Mouse (Mus musculus): ENCODE results near the gene Cep104. TPM values are rescaled to one million over a fixed set of nuclear protein-coding genes. Genes with fewer than 3 reads are reported as not detected.

The Cep104 gene
- polyA plus RNA-seq, 1 experiment from 2014 or later: 21.9 TPM

- 3% methylated on average over 33 of the region's 33 CpGs for WGBS
Observed at GRCm38 (mm10) chr4:154025641-154026440, 50.8 kb downstream of the Cep104 start, which contains the start of gene Smim1. Smim1 (minus strand) TSS chr4:154026230.

GRCm38 (mm10) chr4:154026441-154026761, 51.4 kb downstream of the Cep104 start:
- peaks cover 5% of the 10 kb centered on the region; the same call in 1 of the 2 replicates for H3K36me3 ChIP-seq (replicated peaks)
- H3K4me1 ChIP-seq: peaks cover 9% of the 10 kb centered on the region
- WGBS: 30% methylated on average over 2 of the region's 2 CpGs
- no peaks in the 10 kb centered on the region; the same call in 1 of the 2 replicates for H3K27me3 ChIP-seq (replicated peaks)
- no peak overlapping the region for H3K4me3 ChIP-seq
- H3K4me2 ChIP-seq: peak overlapping the region; percentile 53
- H3K9ac ChIP-seq: no peak overlapping the region
- H3K9me3 ChIP-seq: no peaks in the 10 kb centered on the region
- H3K27ac ChIP-seq: no peak overlapping the region
- ATAC-seq (replicated peaks): no peak

More at GRCm38 (mm10) chr4:154025641-154026440, 50.8 kb downstream of the Cep104 start, which contains the start of gene Smim1:
- H3K27ac ChIP-seq: 0 out of 2 replicates have a peak within 1 kb of the TSS, but pooled peaks have one; percentile 14
- peak within 1 kb of the TSS; percentile 15; the same call in 1 of the 2 replicates for H3K9ac ChIP-seq
- H3K9me3 ChIP-seq: no peaks in the 10 kb centered on the region
- peaks cover 10% of the 10 kb centered on the region; the same call in 1 of the 2 replicates for H3K36me3 ChIP-seq (replicated peaks)
- H3K27me3 ChIP-seq (replicated peaks): no peaks in the 10 kb centered on the region; the same call in 1 of the 2 replicates
- peak within 1 kb of the TSS; percentile 34 for H3K4me3 ChIP-seq
- H3K4me1 ChIP-seq: peaks cover 9% of the 10 kb centered on the region
- peak within 1 kb of the TSS; percentile 53 for H3K4me2 ChIP-seq
- peak; percentile 71 for ATAC-seq (replicated peaks)

GRCm38 (mm10) chr4:154028066-154028465, 53.1 kb downstream of the Cep104 start:
- no peaks in the 10 kb centered on the region for H3K36me3 ChIP-seq (replicated peaks)
- no peak overlapping the region for H3K4me2 ChIP-seq
- H3K27ac ChIP-seq: no peak overlapping the region
- H3K4me3 ChIP-seq: no peak overlapping the region
- no peaks in the 10 kb centered on the region; the same call in 1 of the 2 replicates for H3K27me3 ChIP-seq (replicated peaks)
- no peaks in the 10 kb centered on the region for H3K9me3 ChIP-seq
- 84% methylated on average over 7 of the region's 7 CpGs for WGBS
- ATAC-seq (replicated peaks): no peak
- H3K4me1 ChIP-seq: peaks cover 9% of the 10 kb centered on the region
- H3K9ac ChIP-seq: no peak overlapping the region

- Histone ChIP-seq H3K27ac (no peak overlapping the region), H3K36me3 (replicated peaks) (no peaks in the 10 kb centered on the region), H3K27me3 (replicated peaks) (no peaks in the 10 kb centered on the region; the same call in 1 of the 2 replicates), H3K9me3 (no peaks in the 10 kb centered on the region), H3K4me1 (peaks cover 9% of the 10 kb centered on the region), H3K9ac (no peak overlapping the region), H3K4me3 (no peak overlapping the region), H3K4me2 (no peak overlapping the region)
- ATAC-seq (replicated peaks): no peak
Observed at GRCm38 (mm10) chr4:154028646-154029045, 53.7 kb downstream of the Cep104 start.

GRCm38 (mm10) chr4:154037123-154037522, 62.1 kb downstream of the Cep104 start:
- H3K4me2 ChIP-seq: no peak overlapping the region
- H3K4me3 ChIP-seq: no peak overlapping the region
- H3K9me3 ChIP-seq: no peaks in the 10 kb centered on the region
- no peak overlapping the region for H3K9ac ChIP-seq
- no peak for ATAC-seq (replicated peaks)
- 57% methylated on average over 3 of the region's 3 CpGs for WGBS
- H3K27me3 ChIP-seq (replicated peaks): no peaks in the 10 kb centered on the region
- no peaks in the 10 kb centered on the region for H3K36me3 ChIP-seq (replicated peaks)
- H3K27ac ChIP-seq: no peak overlapping the region
- no peaks in the 10 kb centered on the region for H3K4me1 ChIP-seq

GRCm38 (mm10) chr4:154042577-154042976, 67.6 kb downstream of the Cep104 start, which contains the start of gene Ccdc27:
Ccdc27 (minus strand) TSS chr4:154042677.
- Histone ChIP-seq H3K36me3 (replicated peaks) (no peaks in the 10 kb centered on the region), H3K27ac (no peak within 1 kb of the TSS), H3K27me3 (replicated peaks) (peaks cover 3% of the 10 kb centered on the region; the same call in 1 of the 2 replicates), H3K4me2 (no peak within 1 kb of the TSS), H3K4me1 (no peaks in the 10 kb centered on the region), H3K9me3 (no peaks in the 10 kb centered on the region), H3K9ac (no peak within 1 kb of the TSS), H3K4me3 (no peak within 1 kb of the TSS)
- 80% methylated on average over 9 of the region's 9 CpGs for WGBS
- no peak for ATAC-seq (replicated peaks)

- Histone ChIP-seq H3K27ac (no peak overlapping the region), H3K9ac (no peak overlapping the region), H3K4me1 (no peaks in the 10 kb centered on the region), H3K4me3 (no peak overlapping the region), H3K9me3 (no peaks in the 10 kb centered on the region), H3K27me3 (replicated peaks) (peaks cover 3% of the 10 kb centered on the region; the same call in 1 of the 2 replicates), H3K4me2 (no peak overlapping the region), H3K36me3 (replicated peaks) (no peaks in the 10 kb centered on the region)
- ATAC-seq (replicated peaks): no peak
- 68% methylated on average over 5 of the region's 5 CpGs for WGBS
Observed at GRCm38 (mm10) chr4:154045837-154046236, 70.8 kb downstream of the Cep104 start.

- Histone ChIP-seq H3K27me3 (replicated peaks) (no peaks in the 10 kb centered on the region), H3K27ac (no peak overlapping the region), H3K36me3 (replicated peaks) (no peaks in the 10 kb centered on the region), H3K4me2 (no peak overlapping the region), H3K9me3 (no peaks in the 10 kb centered on the region), H3K9ac (no peak overlapping the region), H3K4me3 (no peak overlapping the region), H3K4me1 (no peaks in the 10 kb centered on the region)
- no peak for ATAC-seq (replicated peaks)
- WGBS: 85% methylated on average over 3 of the region's 3 CpGs
Observed at GRCm38 (mm10) chr4:154051401-154051800, 76.4 kb downstream of the Cep104 start.

- Histone ChIP-seq H3K4me2 (no peak overlapping the region), H3K4me3 (no peak overlapping the region), H3K36me3 (replicated peaks) (no peaks in the 10 kb centered on the region), H3K9me3 (no peaks in the 10 kb centered on the region), H3K27me3 (replicated peaks) (no peaks in the 10 kb centered on the region), H3K4me1 (no peaks in the 10 kb centered on the region), H3K27ac (no peak overlapping the region), H3K9ac (no peak overlapping the region)
- ATAC-seq (replicated peaks): no peak
- 66% methylated on average over 4 of the region's 4 CpGs for WGBS
Observed at GRCm38 (mm10) chr4:154053065-154053464, 78.1 kb downstream of the Cep104 start.

- no peaks in the 10 kb centered on the region for H3K36me3 ChIP-seq (replicated peaks)
- no peak overlapping the region for H3K4me3 ChIP-seq
- no peak for ATAC-seq (replicated peaks)
- H3K27me3 ChIP-seq (replicated peaks): no peaks in the 10 kb centered on the region
- no peaks in the 10 kb centered on the region for H3K4me1 ChIP-seq
- WGBS: 91% methylated on average over 7 of the region's 7 CpGs
- H3K9ac ChIP-seq: no peak overlapping the region
- H3K9me3 ChIP-seq: no peaks in the 10 kb centered on the region
- no peak overlapping the region for H3K4me2 ChIP-seq
- no peak overlapping the region for H3K27ac ChIP-seq
Observed at GRCm38 (mm10) chr4:154055482-154055881, 80.5 kb downstream of the Cep104 start.

GRCm38 (mm10) chr4:154056046-154056445, 81.1 kb downstream of the Cep104 start:
- no peaks in the 10 kb centered on the region for H3K27me3 ChIP-seq (replicated peaks)
- ATAC-seq (replicated peaks): no peak
- H3K4me2 ChIP-seq: no peak overlapping the region
- H3K9me3 ChIP-seq: no peaks in the 10 kb centered on the region
- no peak overlapping the region for H3K4me3 ChIP-seq
- 72% methylated on average over 2 of the region's 2 CpGs for WGBS
- H3K27ac ChIP-seq: no peak overlapping the region
- H3K36me3 ChIP-seq (replicated peaks): no peaks in the 10 kb centered on the region
- no peaks in the 10 kb centered on the region for H3K4me1 ChIP-seq
- H3K9ac ChIP-seq: no peak overlapping the region

- WGBS: 55% methylated on average over 2 of the region's 2 CpGs
Observed at GRCm38 (mm10) chr4:154056661-154057060, 81.7 kb downstream of the Cep104 start.

GRCm38 (mm10) chr4:154057696-154058095, 82.7 kb downstream of the Cep104 start:
- WGBS: 70% methylated on average over 4 of the region's 4 CpGs
- Histone ChIP-seq H3K4me3 (no peak overlapping the region), H3K27me3 (replicated peaks) (no peaks in the 10 kb centered on the region), H3K4me1 (no peaks in the 10 kb centered on the region), H3K9ac (no peak overlapping the region), H3K27ac (no peak overlapping the region), H3K9me3 (no peaks in the 10 kb centered on the region), H3K36me3 (replicated peaks) (no peaks in the 10 kb centered on the region), H3K4me2 (no peak overlapping the region)
- ATAC-seq (replicated peaks): no peak

More at GRCm38 (mm10) chr4:154056661-154057060, 81.7 kb downstream of the Cep104 start:
- no peaks in the 10 kb centered on the region for H3K9me3 ChIP-seq
- no peaks in the 10 kb centered on the region for H3K27me3 ChIP-seq (replicated peaks)
- H3K9ac ChIP-seq: no peak overlapping the region
- no peak overlapping the region for H3K4me2 ChIP-seq
- H3K36me3 ChIP-seq (replicated peaks): no peaks in the 10 kb centered on the region
- ATAC-seq (replicated peaks): no peak
- H3K4me3 ChIP-seq: no peak overlapping the region
- H3K27ac ChIP-seq: no peak overlapping the region
- no peaks in the 10 kb centered on the region for H3K4me1 ChIP-seq
